Mouse (Mus musculus): ENCODE measurements at regions not wholly inside any gene's neighbourhood (a gene's known extent, or its start where the extent isn't known, plus 50 kb on each side); places are given as distances from the start of the nearest gene placed in this dataset.
A peak's percentile ranks its signal among the peaks of the same experiment; 100 is the strongest.

DNA sequence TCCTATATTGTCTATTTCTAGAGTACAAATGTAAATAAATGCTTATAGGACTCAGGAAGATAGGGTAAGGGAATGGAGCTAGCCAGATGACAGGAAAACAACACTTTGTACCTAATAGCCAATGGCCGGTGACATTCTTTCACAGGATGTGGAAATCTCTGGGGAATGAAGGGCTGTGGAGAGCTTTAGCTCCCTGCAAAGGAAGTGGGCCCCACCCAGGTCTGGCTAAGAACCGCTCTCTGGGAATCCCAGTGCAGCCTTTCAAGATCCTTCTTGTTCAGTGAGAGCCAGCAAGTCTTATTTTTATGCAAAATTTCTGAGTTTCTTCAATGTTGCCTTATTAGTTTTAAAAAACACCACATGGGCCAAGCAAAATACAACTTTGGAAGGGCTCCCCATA lies 54.7 kb upstream of the Pappa2 start:
- peak; percentile 16 for DNase-seq

GRCm38 (mm10) chr1:159036371-159036770 lies 56.1 kb upstream of the Pappa2 start:
- DNase-seq, result no peak

DNA sequence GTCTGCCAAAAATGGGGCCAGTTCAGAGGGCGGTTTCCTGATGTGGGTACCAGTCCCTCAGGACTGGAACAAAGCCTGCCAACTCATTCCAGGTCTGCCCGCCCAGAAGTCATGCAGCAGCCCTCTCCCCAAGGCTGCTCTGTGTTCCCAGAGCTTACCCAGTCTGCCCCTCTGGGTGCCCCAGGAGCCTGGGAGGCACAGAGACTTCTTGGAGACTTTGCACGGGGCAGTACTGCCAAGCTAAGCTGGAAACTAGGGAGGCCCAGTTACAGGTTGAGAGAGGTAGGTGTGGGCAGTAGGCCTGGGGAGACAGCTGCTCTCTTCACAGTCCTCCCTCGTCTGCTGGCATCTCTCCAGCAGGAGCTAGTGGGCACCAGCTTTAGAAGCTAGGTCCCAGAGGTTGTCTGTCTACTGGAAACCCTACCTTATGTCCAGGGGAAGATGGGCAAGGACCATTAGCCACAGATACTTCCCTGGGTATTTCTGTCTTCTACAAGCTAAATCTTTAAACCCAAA lies 65.6 kb upstream of the Pappa2 start:
- DNase-seq, result no peak

GRCm38 (mm10) chr1:159065024-159065423 lies 84.7 kb upstream of the Pappa2 start:
- no peak for DNase-seq

DNA sequence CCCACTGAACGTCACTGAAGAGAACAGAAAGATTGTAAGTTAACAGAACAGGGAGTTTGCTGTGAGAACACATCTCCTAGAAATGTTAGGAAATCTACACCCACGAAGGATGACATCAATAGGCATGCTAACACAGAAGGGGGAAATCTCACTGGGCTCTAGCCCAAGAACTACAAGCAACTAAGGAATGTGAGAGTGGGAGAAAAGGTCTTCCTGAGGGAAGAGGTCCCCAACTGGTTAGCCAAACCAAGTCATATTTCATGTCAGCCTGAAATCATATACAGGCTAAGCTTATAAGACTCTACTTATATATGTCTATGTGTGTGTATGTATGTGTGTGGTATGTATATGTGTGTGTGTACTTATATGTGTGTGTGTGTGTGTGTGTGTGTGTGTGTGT lies 118.9 kb upstream of the Pappa2 start:
- no peak for DNase-seq

DNA sequence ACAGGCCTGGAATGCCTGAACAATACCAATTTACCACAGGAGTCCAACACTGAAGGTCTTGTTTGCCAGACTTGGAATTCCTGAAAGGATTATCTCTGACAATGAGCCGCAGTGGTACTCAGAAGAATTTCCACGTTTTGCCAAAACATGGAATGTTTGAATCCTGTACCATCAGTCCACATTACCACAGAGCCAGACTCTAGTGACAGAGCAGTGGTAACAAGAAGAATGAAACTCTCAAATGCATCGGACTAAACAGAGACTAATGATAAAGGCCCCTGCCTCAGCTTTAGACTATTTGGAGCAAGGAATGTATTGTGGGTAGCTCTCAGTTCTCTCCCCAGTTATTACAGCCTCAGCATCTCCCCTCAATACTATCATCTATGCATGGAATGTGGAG lies 109.9 kb upstream of the Cop1 start:
- DNase-seq, result no peak

DNA sequence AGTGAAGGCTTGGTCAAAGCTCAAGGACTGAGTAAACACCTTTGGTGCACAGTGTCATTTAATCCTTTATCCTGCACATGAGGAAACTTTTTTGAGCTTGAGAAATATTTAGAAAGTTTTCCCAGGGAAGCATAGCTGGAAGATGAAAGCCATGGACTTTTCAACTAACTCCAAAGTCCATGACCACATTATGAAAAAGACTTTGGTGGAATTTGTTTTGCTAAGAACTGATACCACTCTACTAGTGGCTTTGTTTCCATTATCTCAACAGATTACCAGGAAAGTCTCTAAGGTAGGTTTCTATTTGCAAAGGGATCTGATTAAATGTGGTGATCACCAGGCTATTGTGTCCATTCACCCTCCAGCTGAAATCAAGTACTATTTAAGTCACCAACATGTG lies 107.2 kb upstream of the Cop1 start:
- DNase-seq, result no peak

- peak; percentile 87 for DNase-seq
Measured at GRCm38 (mm10) chr1:159135301-159135700, 96.8 kb upstream of the Cop1 start.

- DNase-seq, result no peak
Measured at GRCm38 (mm10) chr1:159147788-159148497, 84.2 kb upstream of the Cop1 start.

DNA sequence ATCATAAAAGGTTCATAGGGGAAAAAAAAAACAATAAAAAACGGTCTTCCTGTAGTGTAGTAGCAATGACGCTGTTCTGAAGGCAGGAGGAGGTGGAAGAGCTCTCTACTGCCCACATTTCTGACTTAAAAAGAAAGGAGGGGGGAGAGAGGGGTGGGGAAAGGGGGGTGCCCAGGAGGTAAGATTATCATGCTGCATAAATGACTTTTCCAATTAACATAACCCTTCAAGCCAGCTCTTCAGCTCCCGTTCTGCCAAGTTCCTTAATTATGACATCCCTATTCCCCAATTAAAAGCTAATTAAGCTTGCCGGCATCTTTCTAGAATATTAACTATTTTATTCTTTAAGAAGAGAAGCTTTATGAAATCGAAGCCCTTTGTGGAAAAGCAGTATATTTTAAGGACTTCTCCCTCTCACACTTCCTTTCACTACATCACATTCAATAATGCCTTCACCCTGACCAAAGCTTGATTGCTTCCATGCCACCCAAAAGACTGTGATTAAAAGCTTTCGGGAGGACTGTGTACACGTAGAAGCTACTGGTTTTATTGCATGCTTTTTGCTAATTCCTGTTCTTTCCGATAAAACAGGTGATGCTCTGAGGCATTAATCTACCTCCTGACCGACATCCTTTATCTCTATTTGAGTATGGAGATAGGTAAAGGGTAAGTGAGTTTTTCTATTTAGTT lies 83.5 kb upstream of the Cop1 start:
- DNase-seq, result no peak

- DNase-seq, result no peak
Measured at GRCm38 (mm10) chr1:159149207-159149606, 82.9 kb upstream of the Cop1 start.

DNA sequence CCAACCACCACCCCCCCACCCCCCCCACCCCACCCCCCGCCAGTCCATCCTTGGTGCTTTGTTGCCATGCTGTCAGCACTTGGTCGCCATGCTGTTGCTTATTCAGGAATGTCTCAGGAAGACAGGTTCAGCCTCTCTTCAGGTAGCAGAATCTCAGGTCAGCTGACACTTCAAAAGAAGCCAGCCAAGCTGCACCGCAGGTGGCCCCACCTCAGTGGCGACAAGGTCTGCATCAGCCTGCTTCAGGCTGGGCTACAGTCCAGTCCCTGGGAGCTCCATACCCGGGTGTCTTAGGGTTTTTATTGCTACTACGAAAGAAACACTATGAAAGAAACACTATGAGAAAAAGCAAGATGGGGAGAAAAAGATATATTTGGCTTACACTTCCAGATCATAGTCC lies 82.4 kb upstream of the Cop1 start:
- DNase-seq, result no peak

- DNase-seq, result no peak
Measured at GRCm38 (mm10) chr1:159150351-159150750, 81.8 kb upstream of the Cop1 start.

DNA sequence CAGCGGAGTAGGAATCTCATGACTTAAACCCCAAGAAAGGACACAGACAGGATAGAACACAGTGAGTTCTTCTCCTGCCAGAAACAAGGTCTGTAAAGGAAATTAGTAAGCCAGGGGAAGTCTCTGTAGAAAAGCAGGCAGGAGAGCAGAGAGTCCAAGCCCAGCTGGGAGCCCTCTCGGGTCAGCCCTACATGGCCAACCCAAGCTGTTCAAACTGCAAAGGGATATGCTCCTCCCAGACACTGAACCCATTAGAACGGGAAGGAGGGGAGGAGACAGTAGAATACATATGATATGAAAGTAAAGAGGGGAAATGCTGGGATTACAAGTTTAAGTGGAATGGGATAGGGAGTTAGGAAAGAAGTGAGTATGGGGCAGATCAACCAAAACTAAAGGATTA lies 75.7 kb upstream of the Cop1 start:
- no peak for DNase-seq

DNA sequence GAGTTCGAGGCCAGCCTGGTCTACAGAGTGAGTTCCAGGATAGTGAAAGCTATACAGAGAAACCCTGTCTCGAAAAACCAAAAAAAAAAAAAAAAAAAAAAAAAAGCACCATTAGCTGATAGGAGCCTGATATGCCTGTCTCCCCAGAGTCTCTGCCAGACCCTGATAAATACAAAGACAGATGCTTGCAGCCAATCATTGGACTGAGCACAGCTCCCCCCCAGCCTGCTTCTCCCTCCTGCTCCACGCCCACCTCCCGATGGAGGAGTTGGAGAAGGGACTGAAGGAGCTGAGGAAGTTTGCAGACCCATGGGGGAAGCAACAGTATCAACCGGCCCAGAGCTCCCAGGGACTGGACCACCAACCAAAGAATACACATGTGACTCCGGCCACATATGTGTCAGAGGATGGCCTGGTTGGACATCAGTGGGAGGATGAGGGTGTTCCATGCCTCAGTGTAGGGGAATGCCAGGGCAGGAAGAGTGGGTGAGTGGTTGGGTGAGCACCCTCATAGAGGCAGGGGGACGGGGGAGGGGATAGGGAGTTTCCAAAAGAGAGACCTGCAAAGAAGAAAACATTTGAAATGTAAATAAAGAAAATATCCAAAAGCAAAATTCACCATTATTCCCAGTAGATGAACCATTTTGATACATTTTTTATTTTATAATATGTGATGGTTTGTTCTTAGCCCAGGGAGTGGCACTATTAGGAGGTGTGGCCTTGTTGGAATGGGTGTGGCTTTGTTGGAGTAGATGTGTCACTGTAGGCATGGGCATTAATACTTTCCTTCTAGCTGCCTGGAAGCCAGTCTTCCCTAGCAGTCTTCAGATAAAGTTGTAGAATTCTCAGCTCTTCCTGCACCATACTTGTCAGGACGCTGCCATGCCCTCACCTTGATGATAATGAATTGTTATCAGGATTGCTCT lies 71.8 kb upstream of the Cop1 start:
- no peak for DNase-seq

- peak; percentile 21 for DNase-seq
Measured at GRCm38 (mm10) chr1:159163113-159163885, 68.8 kb upstream of the Cop1 start.

- no peak for DNase-seq
Measured at GRCm38 (mm10) chr1:159182031-159182430, 50.1 kb upstream of the Cop1 start.
